Mouse (Mus musculus) adrenal gland, postnatal 36 days (tissue): ENCODE measurements around the gene Glra3. TPM values are rescaled to one million over a fixed set of nuclear protein-coding genes. Genes with fewer than 3 reads are reported as not detected.

Source experiments
- DNase-seq, 2 experiments: peaks; one replicate each; pipeline ENCODE4 v3.0.0; 2021; ENCODE audit warnings: mixed read lengths in 1 of 2
- long read RNA-seq, 2 experiments: library from polyadenylated mRNA; stranded (forward); transcript quantifications; one replicate each; pipeline ENCODE4 v2.0.0; 2021; ENCODE audit warnings: borderline sequencing depth in 2 of 2
- total RNA-seq, 2 experiments: library from RNA; stranded (reverse); gene quantifications; 2 replicates each; pipeline ENCODE4 v1.2.3; 2021

Gene Glra3
- not detected for total RNA-seq
- long read RNA-seq, experiment 1, result 0 reads
- long read RNA-seq, experiment 2, result 0 reads

DNA sequence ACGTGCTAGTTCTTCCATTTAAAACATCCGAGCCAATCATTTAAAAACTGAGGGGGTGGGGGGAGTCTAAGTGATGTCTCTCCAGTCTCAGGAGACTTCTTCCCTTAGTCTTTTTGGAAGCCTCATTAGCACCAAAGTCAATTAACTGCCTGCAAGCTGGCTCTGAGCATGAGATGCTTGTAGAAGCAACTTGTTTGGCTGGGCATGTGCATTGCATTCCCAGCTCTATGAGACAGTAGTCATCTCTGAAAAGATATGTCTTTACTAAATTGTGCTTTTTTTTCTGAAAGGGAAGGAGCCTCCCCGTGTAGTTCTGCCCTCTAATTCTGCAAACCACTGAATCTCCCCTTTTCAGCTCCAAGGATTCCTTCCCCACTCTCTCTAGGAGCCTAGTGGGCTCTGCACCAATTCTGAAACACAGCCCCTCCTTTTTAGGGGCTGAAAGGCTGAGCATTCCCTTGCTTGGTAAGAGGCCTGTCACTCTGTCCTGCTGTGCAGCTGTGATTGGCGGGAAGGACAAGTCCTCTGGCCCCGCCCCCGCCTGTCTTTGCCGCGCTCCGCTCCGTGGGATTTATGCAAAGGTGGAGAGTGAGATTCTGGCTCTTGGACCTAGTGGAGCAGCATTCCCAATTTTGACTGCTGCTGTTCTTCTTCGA, at the start of gene Glra3:
Glra3 (plus strand) TSS at position 591 of the 656 bp plus-strand sequence.
- no peak for DNase-seq

DNA sequence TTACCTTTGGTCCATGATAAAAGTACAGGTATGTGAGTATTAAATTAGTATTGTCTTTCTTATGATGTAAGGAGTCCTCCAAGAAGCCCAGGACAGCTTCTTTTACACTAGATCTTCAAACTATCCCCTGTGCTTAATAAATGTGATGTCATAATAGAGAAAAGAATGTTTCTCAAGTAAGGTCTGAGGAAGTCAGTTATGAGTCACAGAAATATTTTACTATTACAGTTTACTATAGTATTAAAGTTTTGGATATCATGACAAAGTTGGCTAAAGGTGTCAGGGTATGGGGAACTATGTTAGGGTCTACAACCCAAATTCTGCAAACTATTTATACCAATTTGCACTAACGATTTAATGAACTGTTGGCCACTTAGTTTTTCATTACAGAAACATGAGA, 33.4 kb upstream of the Glra3 start, which contains the start of gene Adam29:
Adam29 (minus strand) TSS at position 101 of the 400 bp plus-strand sequence.
- DNase-seq, result no peak

DNA sequence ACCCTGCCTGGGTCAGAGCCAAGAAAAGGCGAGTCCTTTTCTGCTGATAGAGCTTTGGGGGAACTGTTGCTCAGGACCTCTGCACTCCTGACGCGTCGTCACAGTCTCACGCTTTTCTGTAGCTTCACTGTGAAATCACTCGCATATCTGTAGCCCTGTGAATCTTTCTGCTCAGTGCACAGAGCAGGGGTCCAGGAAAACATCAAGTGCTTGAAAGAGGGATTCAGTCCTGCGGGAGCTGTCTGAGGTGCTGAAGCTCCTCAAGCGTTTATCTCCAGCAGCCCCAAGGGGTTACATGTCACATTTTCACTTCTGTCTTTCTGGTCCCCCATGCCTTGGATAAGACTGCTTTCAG, 243 bp downstream of the Glra3 start:
- DNase-seq, result peak in 1 of 2 experiments; percentile 2

DNA sequence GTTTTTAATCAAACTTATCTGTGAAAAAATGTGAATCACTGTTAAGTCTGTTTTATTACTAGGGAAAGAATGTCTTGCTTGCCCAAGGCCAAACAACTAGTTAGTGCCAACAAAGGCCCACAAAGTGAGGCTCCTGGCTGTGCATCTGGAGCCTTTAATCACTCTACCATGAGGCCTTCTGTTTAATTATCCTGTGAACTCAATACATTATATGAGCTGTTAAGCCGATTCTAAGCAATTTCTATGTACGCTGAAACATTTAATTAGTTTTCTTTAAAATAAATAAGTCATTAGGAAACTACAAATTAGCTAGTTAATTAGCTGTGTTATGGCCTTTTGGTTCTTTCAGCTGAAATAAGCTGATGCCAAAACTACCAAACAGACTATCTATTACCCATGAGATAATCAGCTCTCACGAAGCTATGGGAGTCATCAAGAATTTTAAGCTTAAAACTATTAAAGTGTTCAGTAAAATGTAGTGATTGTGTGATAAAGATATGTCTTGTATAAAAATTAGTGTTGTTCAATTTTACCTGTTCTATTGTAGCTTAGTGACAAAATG, 24.6 kb downstream of the Glra3 start:
- DNase-seq, result no peak

DNA sequence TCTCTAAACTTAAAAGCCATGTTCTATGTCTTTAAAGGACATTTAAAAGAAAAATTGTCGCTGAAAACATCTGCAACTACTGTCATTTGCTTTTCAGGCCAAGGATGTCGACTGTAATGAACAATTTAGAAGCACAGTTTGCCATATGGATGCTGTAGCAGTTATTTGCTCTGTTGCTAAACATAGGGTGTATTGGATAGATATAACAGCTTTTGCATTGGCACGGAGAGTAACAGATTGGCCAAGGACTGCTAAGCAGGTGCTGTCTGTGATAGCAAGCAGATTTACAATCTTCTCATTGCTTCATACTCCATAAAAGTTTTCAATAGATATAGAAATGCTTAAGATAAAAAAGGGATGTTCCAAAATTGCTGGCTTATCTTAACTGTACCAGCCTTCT, 57.6 kb downstream of the Glra3 start:
- no peak for DNase-seq

DNA sequence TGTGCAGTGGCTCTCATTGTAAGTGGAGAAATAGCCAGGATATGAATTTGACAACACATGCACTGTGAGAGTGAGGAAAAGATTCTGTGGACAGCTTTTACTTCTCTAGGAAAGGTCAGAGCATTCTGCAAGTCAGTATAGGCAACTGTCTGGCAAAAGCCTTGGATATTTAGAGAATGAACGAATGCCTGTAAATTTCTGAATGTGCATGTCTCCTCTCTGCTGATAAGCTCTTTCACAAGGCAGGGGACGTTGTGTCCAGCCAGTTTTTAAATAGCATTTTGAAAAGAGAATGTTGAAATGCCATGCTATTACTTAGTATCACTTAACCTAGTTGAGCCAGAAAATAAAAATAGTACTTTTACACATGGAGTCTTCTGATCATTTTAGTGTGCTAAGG, 114.1 kb downstream of the Glra3 start:
- no peak for DNase-seq

DNA sequence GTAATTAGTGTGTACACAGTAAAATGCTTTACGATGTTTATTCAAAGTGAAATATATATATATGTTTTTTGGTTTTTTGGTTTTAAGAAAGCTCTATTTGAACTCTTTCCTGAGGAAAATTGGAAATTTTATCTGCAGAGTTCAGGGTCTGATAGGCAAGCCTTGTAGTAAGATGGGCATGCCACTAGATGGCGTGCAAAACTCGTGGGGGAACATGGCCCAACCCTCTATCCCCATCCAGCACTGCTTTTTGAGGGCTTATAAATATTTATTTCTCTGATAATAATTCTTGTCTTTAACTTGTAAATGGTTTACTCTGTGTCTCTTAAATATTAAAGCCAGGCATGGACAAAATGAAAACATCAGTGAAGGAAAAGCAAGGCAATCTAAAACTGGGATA, 122.8 kb downstream of the Glra3 start:
- DNase-seq, result peak; percentile 40 to 55

DNA sequence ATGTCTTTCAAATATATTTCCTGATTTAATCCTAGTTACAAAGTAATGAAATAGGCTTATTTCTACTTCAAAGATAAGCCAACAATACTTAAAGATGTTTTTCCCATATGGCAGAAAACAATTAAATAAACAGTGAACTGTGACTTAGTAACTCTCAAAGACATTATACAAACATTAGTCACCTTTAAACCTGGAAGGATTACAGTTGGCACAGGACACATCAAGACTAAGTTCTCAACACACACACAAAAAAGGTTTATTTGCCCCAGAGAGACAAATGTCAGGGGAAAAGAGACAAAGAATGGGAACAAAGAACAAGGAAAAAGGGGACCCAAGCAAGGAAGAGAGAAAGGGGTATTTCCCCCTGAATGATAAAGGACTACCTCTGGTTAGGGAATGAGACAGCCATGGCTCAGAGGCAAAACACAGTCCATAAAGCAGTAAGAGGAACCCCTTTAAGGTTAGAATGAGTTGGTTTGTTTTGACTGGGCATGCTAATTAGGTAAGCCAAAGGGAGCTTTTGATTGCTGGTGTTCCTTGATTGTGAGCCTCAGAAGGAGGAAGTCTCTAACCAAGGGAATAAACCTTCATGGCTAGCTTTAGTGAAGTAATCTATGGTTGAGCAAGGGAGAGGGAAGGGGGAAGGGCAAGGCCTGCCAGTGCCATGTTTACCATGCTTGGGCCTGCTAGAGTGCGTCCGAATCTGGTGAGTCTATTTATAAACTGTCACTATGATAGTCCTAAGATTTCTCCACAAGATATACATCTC, 130.4 kb downstream of the Glra3 start:
- no peak for DNase-seq

DNA sequence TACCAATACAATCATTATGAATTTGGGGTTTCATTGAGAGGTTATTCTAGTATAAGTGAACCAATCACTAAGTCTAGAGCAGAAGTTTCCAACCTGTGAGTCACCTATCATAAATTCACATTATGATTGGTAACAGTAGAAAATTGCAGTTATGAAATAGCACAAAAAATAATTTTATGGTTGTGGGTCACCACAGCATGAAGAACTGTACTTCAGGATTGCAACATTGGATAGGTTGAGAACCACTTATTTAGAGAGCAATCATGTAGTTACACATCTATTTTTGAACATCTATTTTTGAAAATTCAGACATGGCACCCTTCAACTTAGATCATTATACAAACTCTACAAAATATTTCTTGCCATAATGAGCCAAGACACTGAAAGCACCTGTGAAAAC, 143.4 kb downstream of the Glra3 start:
- DNase-seq, result no peak

DNA sequence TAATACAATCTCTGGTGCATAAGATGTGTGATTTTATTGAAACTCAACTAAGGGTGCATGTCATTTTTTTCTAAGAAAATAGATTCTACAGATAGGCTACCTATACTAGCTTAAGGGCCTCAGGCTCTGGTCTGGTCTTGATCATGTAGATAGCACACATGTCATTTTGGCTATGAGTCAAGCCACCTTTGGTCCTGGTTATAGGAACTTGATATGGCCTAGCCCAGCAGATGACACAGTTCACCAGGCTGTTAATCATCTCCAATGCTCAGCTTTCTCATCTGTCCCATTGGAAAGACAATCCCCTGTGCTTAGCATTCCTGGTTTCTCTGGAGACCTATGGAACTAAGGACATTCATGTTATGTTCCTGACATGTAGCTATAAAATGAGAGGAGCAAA, 154.1 kb downstream of the Glra3 start:
- no peak for DNase-seq

DNA sequence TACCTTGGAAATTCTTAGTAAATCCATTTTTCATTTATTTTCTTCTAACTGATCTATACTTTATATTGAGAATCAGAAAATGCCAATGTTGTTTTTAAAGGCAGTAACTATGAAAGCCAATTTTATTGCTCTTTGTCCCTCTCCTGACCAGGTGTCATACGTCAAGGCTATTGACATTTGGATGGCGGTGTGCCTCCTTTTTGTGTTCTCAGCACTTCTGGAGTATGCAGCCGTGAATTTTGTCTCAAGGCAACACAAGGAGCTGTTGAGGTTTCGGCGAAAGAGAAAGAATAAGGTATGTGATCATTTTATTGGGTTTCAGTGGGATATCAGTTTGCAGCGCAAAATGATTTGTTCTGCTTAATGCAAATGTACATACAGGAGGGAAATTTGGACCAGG, 170.0 kb downstream of the Glra3 start:
- no peak for DNase-seq

DNA sequence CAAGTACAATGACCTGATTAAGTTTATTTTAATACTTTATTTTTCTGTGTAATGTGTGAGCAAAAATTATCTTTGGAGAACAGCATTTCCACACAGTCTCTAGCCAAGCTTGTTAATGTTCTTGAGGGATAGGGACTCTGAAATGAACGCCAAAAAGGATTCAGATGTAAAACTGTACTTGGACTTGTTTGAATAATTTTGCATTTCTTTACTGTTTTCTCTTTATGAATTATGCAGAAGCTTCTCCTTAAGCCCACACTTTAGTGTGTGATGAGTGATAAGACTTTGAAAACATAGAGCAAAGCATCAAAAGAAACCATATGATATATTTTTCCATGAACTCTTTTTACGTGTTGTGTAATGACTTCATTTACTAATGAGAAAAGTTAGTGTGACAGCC, 189.1 kb downstream of the Glra3 start:
- DNase-seq, result no peak

DNA sequence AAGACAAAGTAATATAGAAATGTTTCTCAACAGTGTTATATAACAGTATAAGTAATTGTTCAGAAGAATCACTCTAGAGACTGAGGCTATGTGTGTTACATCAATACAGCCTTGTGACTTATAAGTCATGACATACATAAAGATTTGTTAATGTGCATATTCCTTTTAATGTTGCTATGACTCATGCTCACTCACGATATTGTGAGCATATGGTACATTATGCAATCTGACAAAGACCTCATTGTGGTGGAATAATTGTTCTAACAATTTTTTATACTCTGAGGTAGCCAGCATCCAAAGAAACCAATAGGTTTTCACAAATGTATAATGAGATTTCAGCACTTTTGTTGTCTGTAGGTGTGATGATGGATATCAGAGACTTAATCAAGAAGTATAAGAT, 210.4 kb downstream of the Glra3 start:
- DNase-seq, result no peak

DNA sequence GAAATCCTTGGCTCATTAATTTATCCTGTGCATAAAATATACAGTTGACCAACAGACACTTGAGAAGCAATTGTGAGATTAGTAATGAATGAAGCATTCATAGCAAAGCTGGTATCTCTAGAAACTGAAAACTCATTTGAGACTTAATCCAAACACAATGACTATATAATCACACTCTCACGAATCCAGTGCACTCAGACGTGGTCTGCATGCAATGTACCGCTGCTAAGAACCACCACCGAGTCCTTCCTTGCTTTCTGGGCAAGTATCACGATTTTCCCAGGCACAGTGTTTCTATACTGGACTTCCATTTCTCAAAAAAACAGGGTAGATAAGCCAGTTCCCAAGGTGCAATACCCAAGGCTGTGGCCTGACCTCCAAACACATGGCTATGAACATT, 211.3 kb downstream of the Glra3 start:
- no peak for DNase-seq

DNA sequence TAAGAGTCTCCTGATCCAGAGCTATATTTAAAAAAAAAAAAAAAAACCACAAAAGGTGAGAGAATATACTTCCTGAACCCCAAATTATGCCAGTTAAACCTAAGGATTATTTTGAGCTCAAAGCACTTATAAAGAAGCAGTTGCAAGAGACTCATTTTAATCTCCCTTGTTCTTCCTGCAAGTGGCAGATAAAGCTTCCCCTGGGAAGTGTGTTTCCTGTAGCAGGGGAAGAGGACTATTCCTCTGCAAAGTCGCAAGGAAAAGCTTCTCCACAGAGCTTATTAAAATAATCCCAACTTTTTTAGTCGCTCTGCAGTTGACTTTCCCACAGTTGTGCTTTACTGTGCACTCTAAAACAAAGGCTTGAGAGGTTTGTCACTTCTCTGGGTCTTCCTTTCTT, 218.7 kb downstream of the Glra3 start:
- DNase-seq, result no peak

Other genes with a start within 250 kb of the Glra3 start
- not detected for gene Adam29, start 33.5 kb upstream of the Glra3 start, total RNA-seq